Mouse (Mus musculus) testis, adult 2 months (tissue): ENCODE results near the gene Hoxb6.

Source experiments
- CTCF ChIP-seq: fragments of 200-500 bp; IDR thresholded peaks from 2 replicates; pipeline ENCODE4 v1.5.1; 2012; ENCODE audit warnings: low read depth, mild to moderate bottlenecking, inconsistent platforms, low read length, moderate library complexity; ENCODE audit not compliant: control insufficient read depth, insufficient read depth, insufficient replicate concordance
- POLR2A ChIP-seq: fragments of 200-500 bp; IDR thresholded peaks from 2 replicates; pipeline ENCODE4 v1.6.1; 2012; ENCODE audit warnings: low read depth, mild to moderate bottlenecking, inconsistent platforms, low read length, moderate library complexity; ENCODE audit not compliant: control insufficient read depth

GRCm38 (mm10) chr11:96280399-96281378 lies 11.6 kb upstream of the Hoxb6 start:
- TF ChIP-seq CTCF (no peak), POLR2A (no peak)
